Mouse (Mus musculus) cerebellum, postnatal 14 days (tissue): ENCODE measurements at regions not wholly inside any gene's neighbourhood (a gene's known extent, or its start where the extent isn't known, plus 50 kb on each side); places are given as distances from the start of the nearest gene placed in this dataset.
A peak's percentile ranks its signal among the peaks of the same experiment; 100 is the strongest.

Experiments used
- DNase-seq, 2 experiments: peaks; one replicate each; pipeline ENCODE4 v3.0.0; 2021; ENCODE audit warnings: mixed read lengths in 2 of 2

DNA sequence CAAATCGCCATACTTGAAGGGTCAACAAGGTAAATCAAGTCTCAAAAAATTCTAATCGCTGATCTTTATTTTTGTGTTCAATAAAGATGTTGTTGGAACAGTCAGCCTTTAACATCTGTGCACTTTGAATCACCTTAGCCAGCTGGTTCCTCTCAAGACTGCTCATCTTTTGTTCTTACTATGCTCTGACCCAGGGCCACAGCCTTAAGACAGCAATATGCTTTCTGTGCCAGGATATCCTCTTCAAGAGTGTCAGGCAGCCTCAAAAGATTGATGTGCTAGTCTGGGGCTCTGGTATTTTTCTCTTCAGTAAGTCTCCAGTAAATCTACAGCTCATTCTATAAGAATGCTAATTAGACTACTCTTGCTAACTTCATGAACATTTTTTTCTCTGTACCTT, 199.9 kb downstream of the Dph6 start:
- no peak for DNase-seq

DNA sequence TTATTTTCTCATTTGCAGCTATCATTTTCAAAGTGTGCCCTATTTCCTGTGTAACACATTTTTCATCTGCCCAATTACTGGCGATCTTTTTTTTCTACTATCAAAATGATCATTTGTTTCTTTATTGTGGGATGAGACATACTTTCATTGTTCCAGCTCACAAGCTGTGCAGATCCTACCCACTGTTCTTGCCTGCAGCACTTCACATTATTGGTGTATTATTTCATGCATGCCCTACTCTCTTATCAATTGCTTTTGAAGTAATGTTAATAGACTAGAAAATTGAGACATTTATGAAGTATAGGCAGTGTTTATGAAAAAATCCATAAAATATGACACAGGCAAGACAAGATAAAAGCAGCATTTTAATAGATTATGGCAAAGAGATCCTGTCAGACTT, 204.6 kb downstream of the Dph6 start:
- no peak for DNase-seq

DNA sequence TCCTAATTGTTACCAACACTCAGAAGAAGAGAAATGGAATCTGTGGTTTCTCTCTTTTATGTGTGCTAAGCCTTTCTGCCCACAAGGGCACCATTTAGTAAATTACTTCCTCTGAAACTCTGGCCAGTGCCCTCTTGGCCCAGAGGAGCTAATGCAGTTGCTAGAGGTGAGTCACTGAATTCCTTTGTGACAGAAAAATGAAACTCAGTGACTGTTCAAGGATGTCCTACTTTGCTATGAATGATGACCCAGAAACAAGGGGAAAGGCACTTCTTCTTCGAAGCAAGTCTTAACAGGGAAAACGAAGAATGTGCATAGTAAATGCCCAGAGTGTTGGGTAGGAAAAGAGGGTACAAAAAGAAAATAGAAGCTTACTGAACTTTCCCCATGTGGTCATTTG, 211.0 kb downstream of the Dph6 start:
- no peak for DNase-seq

DNA sequence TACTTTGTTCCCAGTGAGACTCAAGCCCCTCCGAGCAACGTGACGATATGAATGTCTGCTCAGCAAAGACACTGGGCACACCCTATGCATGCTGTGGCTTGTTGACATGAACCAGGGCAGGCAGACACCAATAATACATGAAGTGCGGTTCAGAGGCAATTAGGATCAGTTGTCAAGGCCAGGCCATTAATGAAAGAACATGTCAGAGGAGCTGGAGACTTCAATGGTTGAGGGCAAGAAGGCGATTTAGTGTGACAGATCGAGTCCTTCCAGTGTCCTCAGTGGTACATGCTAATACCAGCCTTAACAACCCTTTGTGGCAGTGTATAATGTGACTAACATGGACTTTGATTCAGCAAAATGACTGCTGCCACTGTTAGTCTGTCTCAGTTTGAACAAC, 213.8 kb downstream of the Dph6 start:
- DNase-seq: no peak

DNA sequence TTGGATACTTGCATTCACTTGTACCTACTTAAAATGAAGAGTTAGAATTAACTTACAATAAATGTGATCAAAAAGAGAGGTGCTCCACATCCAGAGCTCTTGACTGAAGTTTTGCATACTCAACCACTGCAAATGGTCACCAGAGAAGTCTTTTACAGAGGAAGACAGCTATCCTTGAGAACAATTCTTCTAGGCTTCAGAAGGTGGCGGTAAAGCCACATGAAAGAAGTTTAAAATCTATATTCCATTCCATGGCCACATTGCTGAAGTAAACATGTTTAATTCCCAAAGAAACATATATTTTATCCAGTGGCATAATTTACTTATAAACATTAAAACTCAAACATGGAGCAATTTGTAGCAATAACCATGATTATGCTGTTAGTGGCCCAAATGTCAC, 215.1 kb downstream of the Dph6 start:
- peak; percentile 46 to 62 for DNase-seq

DNA sequence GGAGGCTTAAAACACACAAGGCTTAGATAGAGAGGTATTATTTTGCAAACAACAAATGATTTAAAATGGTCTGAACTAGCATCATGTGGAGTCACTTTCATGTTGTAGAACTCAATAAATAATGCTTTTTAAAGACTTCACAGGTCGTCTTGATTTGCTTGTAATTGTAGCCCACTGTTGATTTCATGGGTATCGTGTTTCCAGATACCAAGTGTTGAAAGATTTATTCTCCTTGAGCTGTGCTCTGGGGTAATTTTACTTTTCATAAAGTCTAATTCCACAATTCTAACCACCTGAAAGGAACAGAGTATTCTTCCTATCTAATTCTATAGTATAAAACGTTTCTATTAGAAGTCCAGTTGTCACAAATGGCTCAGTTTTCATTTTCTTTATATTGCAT, 216.7 kb downstream of the Dph6 start:
- no peak for DNase-seq

DNA sequence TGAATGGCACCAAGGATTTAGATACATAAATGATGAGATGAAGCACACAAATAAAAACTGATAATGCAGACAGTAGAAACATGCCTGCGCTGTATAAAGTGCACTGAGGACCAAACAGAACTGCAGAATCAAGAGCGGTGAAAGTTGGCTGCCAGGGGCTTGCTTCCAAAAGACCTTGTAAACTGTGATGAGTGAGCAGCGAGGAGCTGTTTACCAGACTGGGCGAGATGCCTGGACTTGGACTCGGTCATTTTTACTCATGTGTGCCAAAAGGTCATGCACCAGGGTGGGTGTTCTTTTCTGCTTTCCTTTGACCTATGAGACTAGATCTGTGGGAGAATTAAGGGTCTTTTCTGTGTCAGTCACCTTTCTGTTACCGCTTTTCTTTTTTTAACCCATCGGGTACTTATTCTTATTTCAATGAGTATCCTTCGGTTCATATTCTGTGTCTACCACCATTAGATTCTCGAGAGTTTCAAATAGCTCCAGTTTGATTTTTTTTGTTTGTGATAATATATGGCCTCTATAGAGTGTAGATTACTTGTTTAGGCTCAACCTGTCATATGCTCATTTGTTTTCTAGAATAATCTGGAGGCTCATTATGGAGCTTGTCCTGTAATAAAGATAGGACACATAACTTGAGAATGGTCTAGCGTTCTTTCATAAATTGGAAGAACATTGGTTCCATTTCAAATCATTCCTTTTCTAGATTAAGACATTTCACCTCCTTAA, 226.3 kb upstream of the Zfp770 start:
- peak; percentile 74 to 79 for DNase-seq

DNA sequence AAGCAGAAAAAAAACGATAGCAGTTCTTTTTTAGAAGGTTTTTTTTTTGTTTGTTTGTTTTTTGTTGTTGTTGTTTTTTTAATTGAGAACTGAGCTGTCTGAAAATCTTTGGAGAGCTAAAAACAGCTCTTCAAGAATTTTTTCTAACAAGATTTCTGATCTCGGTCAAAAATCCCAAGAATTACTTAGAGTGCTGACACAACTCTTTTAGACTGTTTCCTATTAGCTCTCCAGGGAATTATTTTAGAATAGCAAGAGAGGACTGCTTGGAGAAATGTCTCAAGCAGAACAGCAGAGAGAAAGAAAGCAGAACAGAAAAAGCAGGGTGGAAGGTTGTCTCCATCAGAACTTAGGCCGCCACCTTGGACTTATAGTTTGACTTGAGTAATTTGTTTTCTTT, 218.1 kb upstream of the Zfp770 start:
- no peak for DNase-seq

DNA sequence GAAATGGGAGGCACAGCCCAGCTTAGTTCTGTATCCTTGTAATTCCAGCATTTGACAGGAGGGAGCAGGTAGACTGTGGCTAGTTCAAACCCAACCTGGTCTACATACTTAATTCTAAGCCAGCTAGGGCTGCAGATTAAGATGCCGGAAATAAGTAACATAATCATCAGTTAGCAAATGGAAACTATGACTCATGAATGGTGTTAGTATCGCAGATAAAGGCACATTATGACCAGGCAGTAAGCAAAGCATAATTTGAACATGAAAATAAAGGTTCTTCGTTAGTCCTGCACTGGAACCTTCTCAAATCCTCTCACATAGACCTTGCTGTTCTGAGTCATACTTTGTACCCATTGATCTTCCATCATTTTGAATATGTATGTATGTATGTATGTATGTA, 211.7 kb upstream of the Zfp770 start:
- no peak for DNase-seq

DNA sequence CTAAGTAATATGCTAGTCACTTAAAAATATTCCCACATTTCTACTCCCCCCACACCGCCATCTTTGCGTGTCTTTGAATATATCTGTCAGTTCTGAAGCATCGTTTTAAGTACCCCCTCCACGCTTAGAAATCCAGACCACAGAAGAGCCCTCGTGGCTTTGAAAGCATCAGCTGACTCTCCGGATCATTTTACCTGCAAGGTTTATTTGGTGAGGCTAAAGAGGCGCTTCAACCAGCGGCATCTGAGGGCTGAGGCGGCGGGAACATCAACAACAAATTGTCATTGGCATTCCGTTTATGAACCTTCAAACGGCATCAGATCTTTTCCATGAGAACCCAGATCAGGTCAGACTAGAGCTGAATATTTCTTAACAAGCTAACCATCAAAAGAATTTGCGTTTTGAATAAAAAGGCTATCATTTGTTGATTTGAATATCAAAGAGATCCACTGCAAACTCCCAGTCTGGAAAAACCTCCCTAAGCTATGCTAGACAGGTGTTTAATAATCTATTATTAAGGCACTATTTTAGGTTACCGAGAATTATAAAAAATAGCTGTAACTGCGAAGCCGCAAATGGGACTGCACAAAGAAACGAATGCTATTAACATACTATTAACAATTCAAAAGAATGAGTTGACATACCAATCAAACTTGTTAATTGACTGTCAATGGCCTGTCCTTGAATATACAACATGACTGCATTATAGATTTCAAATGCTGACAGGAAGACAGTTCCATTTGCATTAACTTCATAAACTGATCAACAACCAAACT, 210.9 kb upstream of the Zfp770 start:
- no peak for DNase-seq

DNA sequence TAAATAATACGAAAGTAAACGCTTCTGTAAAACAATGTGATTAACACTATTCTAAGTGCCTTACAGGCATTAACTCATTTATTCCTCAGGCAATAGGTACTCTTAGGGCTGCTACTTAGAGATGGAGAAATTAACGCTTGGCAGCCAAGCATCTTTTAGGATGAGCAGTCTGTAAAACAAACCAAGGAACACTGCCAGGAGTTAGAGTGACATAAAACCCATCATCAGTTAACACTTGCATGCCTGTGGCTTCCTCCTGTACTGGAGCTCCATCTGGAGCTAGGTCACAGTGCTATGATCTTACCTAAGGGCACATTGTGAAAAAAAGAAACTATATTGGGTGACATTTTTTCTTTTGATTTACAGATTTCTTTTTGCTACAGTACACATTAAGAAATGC, 209.4 kb upstream of the Zfp770 start:
- no peak for DNase-seq

DNA sequence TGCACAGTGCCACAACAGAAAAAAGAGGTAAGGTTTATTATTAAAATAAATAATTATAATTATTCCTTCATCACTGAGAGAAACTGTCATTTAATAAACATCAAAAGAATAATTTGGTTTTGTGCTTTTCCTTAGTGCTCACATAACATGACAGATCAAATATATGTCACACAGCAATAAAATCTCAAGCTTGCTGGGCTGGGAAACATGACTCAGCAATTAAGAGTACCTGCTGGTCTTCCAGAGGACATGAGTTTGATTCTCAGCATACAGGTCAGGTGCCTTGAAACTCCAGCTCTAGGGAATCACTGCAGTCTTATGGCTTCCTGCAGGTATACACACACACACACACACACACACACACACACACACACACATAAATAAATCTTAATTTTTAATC, 208.3 kb upstream of the Zfp770 start:
- no peak for DNase-seq

DNA sequence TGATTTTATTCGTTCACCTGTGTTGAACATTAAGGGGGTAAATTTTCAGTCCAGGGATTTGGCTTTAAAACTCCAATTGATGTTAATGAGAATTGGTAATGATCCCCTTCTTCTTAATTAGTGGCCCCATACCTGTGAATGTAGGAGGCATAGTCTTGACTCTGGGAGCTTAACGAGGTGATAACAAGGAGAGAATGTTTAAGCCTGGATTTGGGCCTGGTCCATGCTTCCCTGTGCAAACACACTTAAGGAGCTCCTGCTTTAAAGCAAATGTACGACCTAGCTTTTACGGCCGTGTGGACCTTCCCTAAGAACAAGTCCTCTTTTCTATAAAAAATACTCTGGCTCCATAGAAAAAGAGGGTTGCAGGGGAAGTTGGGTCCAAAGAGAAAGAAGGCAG, 206.1 kb upstream of the Zfp770 start:
- DNase-seq: no peak

DNA sequence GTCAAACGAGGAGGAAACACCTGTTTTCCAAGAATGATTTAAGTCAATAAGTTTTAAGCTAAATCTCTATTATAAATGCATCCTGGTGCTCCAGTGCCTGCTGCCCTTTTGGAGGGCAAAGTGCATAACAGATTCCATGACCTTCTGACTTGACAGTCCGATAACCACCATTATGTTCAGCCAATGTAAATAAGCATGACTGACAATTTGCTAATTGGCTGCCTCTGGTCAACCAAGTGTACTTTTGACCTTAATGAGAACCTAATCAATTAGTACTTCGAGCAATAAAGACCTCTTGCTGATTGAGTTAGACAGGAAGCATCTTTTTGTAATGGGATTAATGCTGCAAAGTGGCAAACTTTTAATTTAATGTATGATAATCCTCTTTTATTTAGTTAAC, 183.3 kb upstream of the Zfp770 start:
- no peak for DNase-seq

DNA sequence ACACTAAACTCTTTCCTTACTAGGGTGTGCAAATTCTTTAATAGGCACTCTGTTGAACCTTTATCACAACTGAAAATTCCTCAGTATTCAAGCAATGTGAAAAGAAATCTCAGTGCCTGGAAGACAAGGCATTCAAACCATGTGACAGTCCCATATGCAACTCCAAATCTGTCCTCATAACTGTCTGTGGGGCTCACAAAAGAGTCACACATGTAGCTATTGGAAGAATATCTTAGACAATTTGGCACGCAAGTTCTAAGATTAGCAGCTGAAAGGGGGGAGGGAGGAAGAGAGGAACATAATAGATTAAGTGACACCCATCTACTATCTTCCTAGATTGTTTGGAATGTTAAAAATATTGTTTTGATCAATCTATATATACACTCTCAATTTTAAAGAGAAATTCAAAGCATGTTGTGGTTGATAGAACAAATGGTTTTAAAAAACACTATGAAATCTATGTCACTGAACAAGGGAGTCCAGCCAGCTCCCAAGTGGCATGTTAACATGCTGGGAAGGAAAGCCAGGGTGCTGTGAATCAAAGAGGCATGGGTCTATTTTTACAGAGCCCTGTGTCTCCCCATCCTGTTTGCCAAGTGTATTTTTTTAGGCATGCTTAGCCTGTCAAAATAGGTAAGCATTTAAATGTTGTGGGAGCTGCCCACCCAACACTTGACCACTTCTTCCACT, 177.7 kb upstream of the Zfp770 start:
- DNase-seq: no peak

DNA sequence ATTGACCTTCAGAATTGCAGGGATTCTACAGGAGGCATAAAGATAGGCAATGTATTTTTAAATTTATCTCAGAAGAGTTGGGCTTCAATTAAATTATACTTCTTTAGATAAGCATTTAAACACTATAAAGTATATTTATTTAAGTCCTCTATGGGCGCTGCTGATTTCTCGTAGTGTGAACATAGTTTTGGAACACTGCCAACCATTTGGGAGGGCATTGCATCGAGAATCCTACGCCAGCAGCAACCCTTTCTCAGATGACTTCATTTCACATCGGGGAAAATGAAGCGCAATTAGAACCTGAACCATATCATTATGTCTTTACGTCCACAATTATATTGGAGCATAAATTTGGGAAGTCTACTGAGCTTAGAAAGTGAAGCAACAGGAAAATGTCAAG, 172.2 kb upstream of the Zfp770 start:
- peak; percentile 4 to 13 for DNase-seq

DNA sequence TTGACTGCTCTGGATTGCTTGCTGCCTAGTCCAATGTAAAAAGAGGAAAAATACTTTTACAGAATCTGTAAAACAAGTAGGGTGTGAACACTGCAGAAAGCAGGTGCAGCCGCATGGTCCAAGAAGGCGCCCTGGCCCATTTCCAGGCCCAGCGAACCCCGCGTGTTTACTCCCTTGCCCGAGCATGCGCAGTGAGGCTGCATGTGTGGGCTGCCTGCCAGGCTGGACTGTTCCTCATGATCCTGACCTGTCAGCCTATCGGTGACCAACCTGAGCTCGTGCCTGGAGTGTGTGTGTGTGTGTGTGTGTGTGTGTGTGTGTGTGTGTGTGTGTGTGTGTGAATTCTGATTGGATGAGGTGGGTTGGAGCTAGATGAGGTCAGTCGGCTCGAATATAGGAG, 152.6 kb upstream of the Zfp770 start:
- DNase-seq: peak; percentile 78 to 86

DNA sequence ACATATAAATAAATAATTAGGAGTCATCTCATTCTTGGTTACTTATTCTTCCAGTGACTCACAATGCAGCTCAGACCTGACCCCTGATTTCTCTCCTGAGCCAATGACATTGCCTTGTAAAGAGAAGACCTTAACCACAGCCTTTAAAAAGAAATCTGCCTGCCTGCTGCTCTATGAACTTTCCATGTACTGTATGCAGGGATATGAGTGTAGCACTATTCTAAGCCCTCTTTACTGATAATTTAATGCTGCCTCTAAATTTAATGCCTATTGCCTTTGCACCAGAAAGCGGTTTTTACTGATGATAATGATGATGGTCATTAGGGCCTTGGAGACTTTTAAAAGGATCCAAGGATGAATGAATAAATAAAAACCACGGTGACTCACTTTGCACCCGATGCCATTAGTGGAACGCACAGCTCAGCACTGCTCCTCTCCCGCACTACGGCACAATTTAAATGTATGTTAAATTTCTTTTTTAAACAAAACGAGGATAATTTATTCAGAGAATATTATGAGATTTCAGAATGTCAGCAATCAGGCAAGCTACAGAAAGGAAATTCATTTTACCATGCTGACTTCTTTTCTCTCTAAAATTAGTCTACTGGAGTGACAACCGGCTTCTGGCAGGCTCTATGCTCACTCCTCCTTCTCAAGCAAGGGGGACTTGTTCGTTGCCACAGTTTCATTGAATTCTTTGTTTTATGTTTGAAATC, 139.5 kb upstream of the Zfp770 start:
- no peak for DNase-seq

DNA sequence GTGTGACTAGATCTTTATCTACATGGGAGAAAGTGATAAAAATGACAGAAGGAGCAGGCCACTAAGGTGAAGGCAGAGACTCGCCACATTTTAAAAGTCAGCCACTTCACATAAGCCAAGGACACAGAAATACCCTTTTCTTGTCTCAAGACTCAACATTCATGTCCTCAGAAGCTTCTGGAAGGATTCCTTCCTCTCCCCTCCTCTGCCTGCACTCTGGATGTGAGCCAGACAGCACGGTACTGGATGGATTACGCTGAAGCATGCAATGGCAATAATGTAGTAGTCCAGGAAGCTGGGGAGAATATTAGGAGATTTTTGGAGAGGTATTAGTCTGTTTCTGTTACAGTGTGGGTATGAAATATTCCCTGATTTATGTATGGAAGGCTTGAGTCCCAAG, 100.5 kb upstream of the Zfp770 start:
- no peak for DNase-seq

DNA sequence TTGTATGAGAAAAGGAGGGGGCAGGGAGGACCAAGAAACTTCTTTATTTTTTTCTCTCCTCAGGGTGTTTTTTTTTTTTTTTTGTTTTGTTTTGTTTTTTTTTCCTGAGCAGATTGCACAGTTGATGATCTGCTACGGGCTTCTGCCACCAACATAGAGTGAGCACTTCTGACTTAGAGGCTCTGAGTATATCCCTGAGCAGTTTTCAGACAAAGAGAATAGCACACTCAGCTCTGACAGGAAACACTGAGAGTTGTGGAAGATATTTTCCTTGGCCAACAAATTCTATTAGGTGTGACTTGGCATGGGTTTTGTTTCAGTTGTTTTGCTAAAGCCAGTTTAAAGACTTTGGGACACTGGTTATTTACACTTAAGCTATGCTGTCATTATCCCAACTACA, 93.8 kb upstream of the Zfp770 start:
- no peak for DNase-seq

DNA sequence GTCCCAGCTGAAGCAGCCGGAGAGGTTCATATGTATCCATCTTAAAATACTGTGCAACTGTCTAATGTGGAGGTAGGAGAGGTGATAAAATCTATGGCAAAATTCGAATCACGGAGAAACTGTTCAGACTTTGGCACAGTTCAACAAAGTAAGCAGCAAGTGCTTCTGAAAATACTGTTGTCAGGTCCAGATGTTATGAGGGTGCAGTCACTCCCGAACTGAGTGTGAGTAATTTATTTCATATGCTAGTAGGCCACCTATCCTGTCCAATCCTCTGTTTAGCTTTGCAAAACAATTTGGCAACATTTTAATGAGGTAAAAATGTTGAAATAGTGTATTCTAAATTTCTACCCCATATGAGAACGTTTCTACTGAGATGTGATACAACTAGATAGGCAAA, 90.1 kb upstream of the Zfp770 start:
- DNase-seq: no peak

DNA sequence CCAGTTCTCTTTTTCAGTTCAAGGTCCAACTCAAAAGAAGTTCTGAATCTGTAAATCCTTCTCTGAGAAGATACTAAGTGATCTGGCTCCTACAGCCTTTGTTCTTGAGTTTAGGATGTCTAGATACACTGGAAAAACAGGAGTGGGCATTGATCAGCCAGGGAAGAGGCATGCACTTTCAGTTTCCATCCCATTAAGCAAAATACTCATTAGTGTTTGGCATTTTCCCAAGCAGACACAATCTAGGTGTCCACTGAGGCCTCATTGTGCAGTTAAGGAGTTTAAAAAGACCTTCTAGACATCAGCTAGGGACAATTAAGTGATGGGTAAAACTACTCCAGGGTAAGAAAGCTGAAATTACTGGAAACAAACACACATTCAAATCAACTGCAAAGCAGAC, 74.3 kb upstream of the Zfp770 start:
- DNase-seq: no peak

DNA sequence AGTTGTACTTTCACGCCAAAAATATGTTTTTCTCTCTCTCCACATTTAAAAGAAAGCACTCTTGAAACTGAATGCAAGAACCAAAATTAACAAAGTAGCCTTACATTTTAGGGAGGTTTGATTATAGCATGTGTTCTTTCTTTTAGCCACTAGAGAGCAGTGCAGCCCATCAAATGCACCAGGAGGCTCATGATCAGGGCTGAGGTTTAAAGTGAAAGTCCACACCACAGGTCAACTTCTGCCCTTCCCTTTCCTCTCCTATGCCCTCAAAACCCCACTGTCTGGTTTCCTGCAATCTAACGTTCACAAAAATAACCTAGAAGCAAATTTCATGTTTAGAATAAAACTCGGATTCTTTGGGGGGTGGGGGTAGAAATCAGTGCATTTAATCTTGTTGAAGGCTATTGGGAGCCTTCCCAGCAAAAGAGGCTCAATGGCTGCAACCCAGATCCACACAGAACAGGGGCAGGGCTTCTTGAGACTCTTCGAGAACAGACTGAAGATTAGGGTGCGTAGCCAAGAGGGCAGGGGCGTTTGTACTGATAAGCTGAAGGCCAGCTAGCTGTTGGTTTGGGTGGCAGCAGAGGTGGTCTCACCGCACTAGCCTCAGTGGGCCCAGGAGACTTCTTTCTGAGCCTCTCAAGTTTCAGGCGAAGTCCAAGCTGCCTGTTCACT, 59.3 kb upstream of the Zfp770 start:
- peak; percentile 50 to 61 for DNase-seq
